Mouse (Mus musculus): ENCODE results near the gene Mum1. TPM values are rescaled to one million over a fixed set of nuclear protein-coding genes. Genes with fewer than 3 reads are reported as not detected.

Gene Mum1
- 47.3 and 49.9 TPM in 2 replicates for polyA plus RNA-seq (2015; fragmentation: Nextera tagmentation; extraction: Ambion mirVana)

DNA sequence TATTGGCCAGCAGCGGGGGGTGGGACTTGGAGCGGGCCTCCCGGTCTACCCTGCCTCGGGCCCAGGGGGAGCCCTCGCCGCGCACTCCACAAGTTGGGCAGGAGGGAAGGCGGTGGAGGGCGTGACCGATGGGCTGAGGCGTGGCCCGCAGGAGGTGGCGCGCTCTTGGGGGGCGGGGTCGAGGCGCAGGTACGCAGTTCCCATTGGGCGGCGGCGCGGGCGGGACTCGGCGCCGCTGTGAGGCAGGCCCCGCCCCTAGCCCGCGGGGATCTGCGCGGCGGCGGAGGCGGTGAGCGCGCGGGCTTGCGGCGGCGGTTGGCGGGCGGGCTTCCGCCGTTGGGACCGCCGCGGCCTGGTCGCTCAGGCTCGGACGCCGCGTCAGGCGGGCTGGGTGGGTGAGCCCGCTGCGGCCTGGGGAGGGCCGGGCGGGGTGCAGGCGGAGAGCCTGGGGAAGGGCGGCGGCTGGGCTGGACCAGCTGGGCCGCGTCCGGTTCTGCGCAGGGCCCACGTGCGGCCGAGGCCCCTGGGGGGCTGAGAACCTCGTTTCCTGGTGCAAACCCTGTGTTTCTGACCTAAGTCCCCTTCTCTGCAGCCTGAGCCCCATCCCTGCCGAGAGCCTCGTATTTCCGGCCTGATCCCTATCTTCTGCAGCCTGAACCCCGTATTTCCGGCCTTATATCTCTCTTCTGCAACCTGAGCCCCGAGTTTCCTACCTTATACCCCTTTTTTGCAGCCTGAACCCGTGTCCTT is at the start of gene Mum1:
TSS of gene Mum1 (plus strand) at position 19 of the 750 bp plus-strand sequence.
- ATAC-seq (ENCODE audit: low FRiP score): peak; percentile 97
- Histone ChIP-seq H3K27me3 (no peaks in the 10 kb centered on the region), H3K4me3 (peak within 1 kb of the TSS; percentile 80), H3K9ac (peak within 1 kb of the TSS; percentile 96), H3K4me2 (peak within 1 kb of the TSS; percentile 93), H3K4me1 (replicated peaks) (peaks cover 43% of the 10 kb centered on the region), H3K9me3 (no peaks in the 10 kb centered on the region), H3K36me3 (peaks cover 21% of the 10 kb centered on the region), H3K27ac (peak within 1 kb of the TSS; percentile 97)
- WGBS: under 1% methylated on average over 53 of the region's 75 CpGs

DNA sequence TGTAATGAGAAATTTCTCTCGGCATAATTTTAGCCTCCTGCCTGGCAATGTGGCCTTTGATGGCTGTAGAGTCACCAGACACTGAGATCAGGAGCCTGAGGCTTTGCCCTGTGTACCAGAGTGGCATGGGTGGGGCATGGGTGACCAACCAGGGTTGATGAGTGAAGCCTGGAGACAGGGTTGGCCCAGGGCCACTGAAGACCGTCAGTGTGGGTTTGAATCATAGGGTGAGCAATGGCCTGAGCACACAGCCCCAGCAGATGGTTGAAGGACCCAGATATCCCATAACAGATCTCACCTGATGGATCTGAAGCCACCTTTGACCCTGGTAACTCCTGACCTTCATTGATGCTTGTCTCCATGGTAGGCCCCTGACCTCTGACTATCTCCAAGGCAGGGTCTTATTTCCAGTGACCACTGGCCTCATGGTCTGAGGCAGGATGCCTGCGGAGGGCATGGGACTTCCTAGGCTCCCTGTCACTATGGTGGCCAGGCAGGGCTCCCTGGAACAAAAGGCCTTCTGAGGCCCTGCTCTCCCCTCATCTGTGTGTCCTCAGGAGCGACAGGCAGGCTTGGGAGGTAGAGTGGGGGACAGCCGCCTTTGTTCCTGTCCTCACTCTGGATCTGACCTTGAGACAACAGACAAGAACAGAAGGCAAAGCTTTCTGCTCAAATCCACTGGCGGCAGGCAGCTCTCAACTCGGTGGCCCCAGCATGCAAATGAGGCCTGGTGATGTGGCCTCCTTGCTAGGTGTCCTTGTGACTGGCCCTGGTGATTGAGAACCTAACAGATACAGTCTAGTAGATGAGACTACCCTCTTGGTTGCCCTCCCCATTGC is 48.6 kb upstream of the Mum1 start:
- WGBS: 47% methylated on average over 7 of the region's 7 CpGs
- Histone ChIP-seq H3K4me1 (replicated peaks) (peaks cover 57% of the 10 kb centered on the region), H3K9ac (peak overlapping the region; percentile 39; the same call in 1 of the 2 replicates), H3K27ac (no peak overlapping the region), H3K27me3 (no peaks in the 10 kb centered on the region), H3K9me3 (no peaks in the 10 kb centered on the region), H3K4me3 (no peak overlapping the region), H3K4me2 (no peak overlapping the region), H3K36me3 (peaks cover 12% of the 10 kb centered on the region)
- ATAC-seq (ENCODE audit: low FRiP score): no peak

DNA sequence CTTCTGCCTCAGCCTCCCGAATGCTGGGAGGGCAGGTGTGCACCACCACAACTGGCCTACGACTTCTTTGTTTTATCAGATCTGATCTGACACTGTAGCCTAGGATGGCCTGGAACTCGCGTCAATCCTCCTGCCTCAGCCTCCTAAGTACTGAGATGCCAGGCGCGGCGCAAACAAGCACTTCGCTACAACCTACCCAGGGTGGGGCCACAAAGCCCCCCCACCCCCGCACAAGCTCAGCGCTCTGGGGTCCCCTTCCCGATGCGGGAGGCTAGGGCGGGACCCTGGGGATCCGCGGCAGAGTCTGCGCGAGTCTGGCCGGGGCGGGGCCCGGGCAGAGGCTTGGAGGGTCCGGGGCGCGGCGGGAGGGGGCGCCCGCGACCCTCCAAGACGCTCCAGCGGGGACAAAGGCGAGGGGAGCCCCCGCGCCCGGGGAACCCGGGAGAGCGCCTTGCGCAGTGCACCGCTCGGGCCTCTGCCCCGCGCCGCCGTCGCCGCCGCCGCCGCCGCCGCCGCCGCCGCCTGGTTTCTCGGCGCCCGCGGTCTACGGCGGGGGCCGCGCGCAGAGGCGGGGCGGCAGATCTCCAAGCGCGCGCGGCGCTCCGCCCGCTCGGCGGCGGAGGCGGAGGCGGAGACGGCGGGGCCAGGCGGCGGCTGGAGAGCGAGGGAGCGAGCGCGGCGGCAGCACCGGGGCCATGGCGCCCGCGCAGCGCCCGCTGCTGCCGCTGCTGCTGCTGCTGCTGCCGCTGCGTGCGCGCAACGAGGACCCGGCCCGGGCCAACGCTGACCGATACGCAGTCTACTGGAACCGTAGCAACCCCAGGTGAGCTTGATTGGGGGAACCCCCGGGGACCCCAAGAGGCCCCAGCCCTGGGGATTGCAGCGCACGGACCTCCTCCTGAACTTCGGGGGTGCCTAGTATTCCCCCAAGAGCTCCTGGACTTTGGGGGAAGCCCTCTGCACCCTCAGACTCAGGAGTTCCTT is 46.9 kb upstream of the Mum1 start, which contains the start of gene Efna2:
TSS of gene Efna2 (plus strand) at position 415 of the 984 bp plus-strand sequence.
- peak; percentile 49 for ATAC-seq (ENCODE audit: low FRiP score)
- 2% methylated on average over 68 of the region's 106 CpGs for WGBS
- no peaks in the 10 kb centered on the region for H3K9me3 ChIP-seq

DNA sequence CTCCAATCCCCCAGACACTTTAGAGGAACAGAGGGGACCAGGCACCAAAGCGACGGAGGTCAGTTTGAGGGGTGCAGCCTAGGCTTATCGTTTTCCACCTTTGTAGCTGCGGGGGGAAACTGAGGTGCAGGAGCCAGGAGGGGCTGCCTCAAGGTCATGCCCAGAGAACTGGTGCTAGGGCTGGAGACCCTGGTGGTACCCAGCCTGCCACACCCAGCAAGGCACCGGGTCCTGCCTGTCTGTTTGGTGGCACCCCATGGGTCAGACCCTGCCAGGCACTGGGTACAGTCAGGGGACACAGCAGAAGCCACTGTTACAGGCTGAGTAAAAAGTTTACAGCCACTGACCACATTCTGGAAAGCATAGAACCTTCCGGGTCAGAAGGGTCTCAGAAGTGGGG is 45.9 kb upstream of the Mum1 start:
- H3K27ac ChIP-seq: no peak overlapping the region

More for the DNA sequence above, 46.9 kb upstream of the Mum1 start, which contains the start of gene Efna2:
- Histone ChIP-seq H3K27ac (peak within 1 kb of the TSS; percentile 84), H3K9ac (peak within 1 kb of the TSS; percentile 97), H3K36me3 (peaks cover 16% of the 10 kb centered on the region), H3K4me1 (replicated peaks) (peaks cover 49% of the 10 kb centered on the region), H3K27me3 (no peaks in the 10 kb centered on the region; the same call in 1 of the 2 replicates), H3K4me3 (peak within 1 kb of the TSS; percentile 82), H3K4me2 (peak within 1 kb of the TSS; percentile 94)

DNA sequence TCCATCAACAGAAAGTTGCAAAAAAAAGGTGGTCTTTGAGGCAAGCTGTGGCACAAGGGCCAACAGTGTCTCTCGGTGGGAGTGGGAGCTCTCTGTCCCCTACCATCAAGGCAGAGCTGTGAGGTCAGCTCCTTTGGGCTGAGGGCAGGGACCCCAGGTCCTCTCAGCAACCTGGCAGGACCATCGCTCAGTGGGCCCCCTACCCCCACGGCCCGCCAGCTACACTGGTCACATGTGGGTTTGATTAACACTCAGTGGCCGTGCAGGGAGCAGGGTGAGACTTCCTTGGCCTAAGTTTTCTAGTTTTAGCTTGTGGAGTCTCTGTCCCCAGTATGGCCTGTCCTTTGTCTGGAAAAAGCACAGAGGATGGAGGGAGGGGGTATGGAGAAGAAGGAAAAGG is 45.4 kb upstream of the Mum1 start:
- peaks cover 4% of the 10 kb centered on the region; the same call in 1 of the 2 replicates for H3K27me3 ChIP-seq
- peaks cover 48% of the 10 kb centered on the region for H3K4me1 ChIP-seq (replicated peaks)
- H3K4me2 ChIP-seq: peak overlapping the region; percentile 94
- peak overlapping the region; percentile 97 for H3K9ac ChIP-seq
- no peak for ATAC-seq (ENCODE audit: low FRiP score)
- 41% methylated on average over 5 of the region's 5 CpGs for WGBS
- peaks cover 12% of the 10 kb centered on the region for H3K36me3 ChIP-seq
- peak overlapping the region; percentile 82 for H3K4me3 ChIP-seq
- H3K27ac ChIP-seq: no peak overlapping the region
- no peaks in the 10 kb centered on the region for H3K9me3 ChIP-seq

More for the DNA sequence above, 45.9 kb upstream of the Mum1 start:
- Histone ChIP-seq H3K4me1 (replicated peaks) (peaks cover 46% of the 10 kb centered on the region), H3K4me3 (peak overlapping the region; percentile 82), H3K9ac (peak overlapping the region; percentile 97), H3K4me2 (peak overlapping the region; percentile 94), H3K9me3 (no peaks in the 10 kb centered on the region), H3K36me3 (peaks cover 12% of the 10 kb centered on the region), H3K27me3 (no peaks in the 10 kb centered on the region; the same call in 1 of the 2 replicates)
- 47% methylated on average over 6 of the region's 6 CpGs for WGBS
- ATAC-seq (ENCODE audit: low FRiP score): no peak

DNA sequence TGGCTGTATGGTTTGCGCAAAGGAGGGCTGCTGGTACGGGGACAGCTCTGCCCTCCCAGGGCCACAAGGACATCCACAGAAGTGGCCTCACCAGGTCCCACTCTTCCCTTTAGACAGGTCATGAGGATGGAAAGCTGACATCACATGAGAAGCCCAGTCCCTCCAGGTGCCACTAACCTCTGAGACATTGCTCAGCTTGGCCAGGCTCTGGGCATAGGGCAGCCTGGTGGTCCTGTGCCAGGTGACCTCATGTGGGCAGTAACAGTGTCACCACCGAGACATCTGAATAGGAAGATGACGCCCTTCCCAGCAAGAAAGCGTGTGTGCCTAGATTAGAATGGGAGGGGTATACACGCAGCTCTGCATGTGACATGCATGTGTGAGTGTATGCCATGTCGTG is 43.7 kb upstream of the Mum1 start:
- Histone ChIP-seq H3K27me3 (peaks cover 10% of the 10 kb centered on the region; the same call in 1 of the 2 replicates), H3K4me3 (0 out of 2 replicates have a peak overlapping the region, but pooled peaks have one; percentile 82), H3K27ac (no peak overlapping the region), H3K4me2 (no peak overlapping the region), H3K9ac (peak overlapping the region; percentile 97), H3K4me1 (replicated peaks) (peaks cover 48% of the 10 kb centered on the region), H3K9me3 (no peaks in the 10 kb centered on the region), H3K36me3 (peaks cover 23% of the 10 kb centered on the region)
- WGBS: 94% methylated on average over 7 of the region's 7 CpGs
- ATAC-seq (ENCODE audit: low FRiP score): no peak

DNA sequence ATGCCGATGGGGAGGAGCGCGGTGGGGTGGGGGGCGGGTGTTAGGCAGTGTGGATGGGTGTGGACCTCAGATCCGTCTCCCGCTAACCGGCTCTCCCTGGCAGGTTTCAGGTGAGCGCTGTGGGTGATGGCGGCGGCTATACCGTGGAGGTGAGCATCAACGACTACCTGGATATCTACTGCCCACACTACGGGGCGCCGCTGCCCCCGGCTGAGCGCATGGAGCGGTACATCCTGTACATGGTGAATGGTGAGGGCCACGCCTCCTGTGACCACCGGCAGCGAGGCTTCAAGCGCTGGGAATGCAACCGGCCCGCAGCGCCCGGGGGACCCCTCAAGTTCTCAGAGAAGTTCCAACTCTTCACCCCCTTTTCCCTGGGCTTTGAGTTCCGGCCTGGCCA is 39.6 kb upstream of the Mum1 start:
- Histone ChIP-seq H3K36me3 (peaks cover 40% of the 10 kb centered on the region), H3K9me3 (no peaks in the 10 kb centered on the region), H3K27ac (no peak overlapping the region), H3K4me3 (no peak overlapping the region), H3K4me2 (no peak overlapping the region), H3K4me1 (replicated peaks) (peaks cover 36% of the 10 kb centered on the region), H3K9ac (no peak overlapping the region), H3K27me3 (peaks cover 23% of the 10 kb centered on the region; the same call in 1 of the 2 replicates)
- 40% methylated on average over 27 of the region's 27 CpGs for WGBS
- ATAC-seq (ENCODE audit: low FRiP score): no peak

DNA sequence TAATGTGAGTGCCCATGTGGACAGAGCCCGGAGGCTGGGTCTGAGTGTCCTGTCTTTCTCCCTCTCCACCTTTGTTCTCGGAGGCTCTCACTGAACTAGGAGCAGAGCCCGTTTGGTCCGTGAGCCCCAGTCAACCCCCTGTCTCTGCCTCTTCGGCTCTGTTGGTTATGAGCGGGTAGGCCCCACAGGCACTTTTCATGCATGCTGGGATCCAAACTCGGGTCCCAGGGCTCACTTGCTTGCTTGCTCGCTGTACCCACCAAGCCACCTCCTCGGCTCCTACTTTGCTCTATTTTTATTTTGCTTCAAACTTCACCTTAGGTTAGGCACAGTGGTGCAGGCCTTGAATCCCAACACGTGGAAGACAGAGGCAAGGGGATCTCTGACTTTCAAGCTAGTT is 38.5 kb upstream of the Mum1 start:
- Histone ChIP-seq H3K4me1 (replicated peaks) (peaks cover 26% of the 10 kb centered on the region), H3K36me3 (peaks cover 32% of the 10 kb centered on the region), H3K27ac (no peak overlapping the region), H3K9me3 (no peaks in the 10 kb centered on the region), H3K9ac (no peak overlapping the region), H3K27me3 (peaks cover 23% of the 10 kb centered on the region; the same call in 1 of the 2 replicates), H3K4me3 (no peak overlapping the region), H3K4me2 (no peak overlapping the region)
- no peak for ATAC-seq (ENCODE audit: low FRiP score)
- 87% methylated on average over 10 of the region's 10 CpGs for WGBS

DNA sequence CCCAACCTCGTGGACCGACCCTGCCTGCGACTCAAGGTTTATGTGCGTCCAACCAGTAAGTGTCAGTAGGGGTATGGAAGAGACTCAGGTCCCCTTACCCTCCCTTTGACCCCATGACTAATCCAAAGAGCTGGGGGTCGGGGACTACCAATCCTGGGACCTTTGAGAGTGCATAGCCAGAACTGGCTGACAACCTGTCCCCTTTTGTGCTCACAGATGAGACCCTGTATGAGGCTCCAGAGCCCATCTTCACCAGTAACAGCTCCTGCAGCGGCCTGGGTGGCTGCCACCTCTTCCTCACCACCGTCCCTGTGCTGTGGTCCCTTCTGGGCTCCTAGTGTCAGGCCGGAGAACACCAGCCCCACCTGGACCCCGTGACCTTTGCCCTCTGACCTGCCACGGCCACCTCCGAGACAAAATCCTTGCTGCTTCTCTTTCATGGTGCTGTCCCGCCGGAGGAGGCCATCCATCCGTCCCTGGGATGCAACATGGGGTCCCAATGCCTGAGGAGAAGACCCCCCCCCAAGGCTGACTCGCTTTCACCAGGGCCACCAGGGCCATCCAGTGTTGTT is 37.7 kb upstream of the Mum1 start:
- no peak overlapping the region for H3K9ac ChIP-seq
- no peak for ATAC-seq (ENCODE audit: low FRiP score)
- H3K4me3 ChIP-seq: no peak overlapping the region
- peaks cover 28% of the 10 kb centered on the region for H3K36me3 ChIP-seq
- WGBS: 65% methylated on average over 15 of the region's 15 CpGs
- H3K27me3 ChIP-seq: peaks cover 27% of the 10 kb centered on the region; the same call in 1 of the 2 replicates
- H3K9me3 ChIP-seq: no peaks in the 10 kb centered on the region
- no peak overlapping the region for H3K4me2 ChIP-seq
- H3K4me1 ChIP-seq (replicated peaks): peaks cover 26% of the 10 kb centered on the region
- no peak overlapping the region for H3K27ac ChIP-seq

DNA sequence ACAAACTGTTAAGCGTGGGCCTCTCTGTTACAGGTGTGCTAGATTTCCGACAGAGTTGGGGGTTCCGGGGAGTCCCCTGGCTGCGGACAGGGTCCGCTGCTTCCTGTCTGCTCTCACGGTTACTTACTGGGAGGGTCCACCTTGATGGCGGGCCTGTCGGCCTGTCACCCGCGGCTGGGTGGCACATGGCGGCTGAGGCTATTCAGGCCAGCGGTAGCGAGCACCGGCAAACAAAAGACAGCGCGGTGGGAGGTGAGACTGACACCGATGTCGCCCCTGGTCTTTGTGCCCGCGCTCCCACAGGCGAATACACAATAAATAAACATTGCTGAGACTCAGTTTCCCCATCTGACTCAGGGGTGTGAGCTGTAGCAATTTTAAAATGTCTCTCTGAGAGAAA is 36.2 kb upstream of the Mum1 start:
- peak overlapping the region; percentile 39 for H3K4me3 ChIP-seq
- H3K9ac ChIP-seq: peak overlapping the region; percentile 72
- no peaks in the 10 kb centered on the region for H3K9me3 ChIP-seq
- peak overlapping the region; percentile 83 for H3K27ac ChIP-seq
- ATAC-seq (ENCODE audit: low FRiP score): no peak
- 5% methylated on average over 21 of the region's 21 CpGs for WGBS
- peaks cover 27% of the 10 kb centered on the region; the same call in 1 of the 2 replicates for H3K27me3 ChIP-seq
- peak overlapping the region; percentile 64 for H3K4me2 ChIP-seq
- peaks cover 31% of the 10 kb centered on the region for H3K4me1 ChIP-seq (replicated peaks)
- peaks cover 28% of the 10 kb centered on the region for H3K36me3 ChIP-seq

DNA sequence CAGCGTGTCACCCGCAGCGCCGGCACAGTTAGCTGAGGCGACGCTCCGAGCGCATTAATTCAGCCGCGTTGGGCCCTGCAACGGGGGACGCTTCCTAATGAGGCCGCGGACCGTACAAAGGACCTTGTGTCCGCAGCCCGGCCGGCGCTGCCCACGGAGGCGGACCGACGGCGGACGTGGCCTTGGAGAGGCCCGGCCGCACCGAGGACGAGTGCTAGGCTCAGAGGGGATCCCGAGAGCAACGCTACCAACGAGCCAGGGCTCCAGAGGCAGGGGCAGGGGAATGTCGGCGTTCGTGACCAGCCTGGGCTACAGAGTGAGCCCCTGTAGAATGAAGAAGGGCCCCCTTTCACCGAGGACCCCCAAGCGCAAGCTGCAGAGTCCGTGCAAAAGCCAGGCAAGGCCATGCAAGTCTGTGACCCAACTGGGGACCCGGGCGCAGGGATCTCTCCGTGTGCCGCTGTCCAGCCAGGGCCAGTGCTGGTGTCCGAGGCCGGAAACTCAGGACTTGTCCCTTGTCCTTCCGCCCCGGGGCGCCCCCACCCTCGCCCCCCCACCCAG is 35.7 kb upstream of the Mum1 start:
- Histone ChIP-seq H3K4me1 (replicated peaks) (peaks cover 28% of the 10 kb centered on the region), H3K27ac (peak overlapping the region; percentile 83), H3K36me3 (peaks cover 28% of the 10 kb centered on the region), H3K4me3 (peak overlapping the region; percentile 39), H3K27me3 (peaks cover 25% of the 10 kb centered on the region; the same call in 1 of the 2 replicates), H3K4me2 (peak overlapping the region; percentile 64), H3K9me3 (no peaks in the 10 kb centered on the region), H3K9ac (peak overlapping the region; percentile 72)
- peak; percentile 50 for ATAC-seq (ENCODE audit: low FRiP score)
- 1% methylated on average over 47 of the region's 48 CpGs for WGBS

All from hindbrain, embryonic 13.5 days (tissue).